Mouse (Mus musculus): Measurements from ENCODE around the gene Itga6.

DNA sequence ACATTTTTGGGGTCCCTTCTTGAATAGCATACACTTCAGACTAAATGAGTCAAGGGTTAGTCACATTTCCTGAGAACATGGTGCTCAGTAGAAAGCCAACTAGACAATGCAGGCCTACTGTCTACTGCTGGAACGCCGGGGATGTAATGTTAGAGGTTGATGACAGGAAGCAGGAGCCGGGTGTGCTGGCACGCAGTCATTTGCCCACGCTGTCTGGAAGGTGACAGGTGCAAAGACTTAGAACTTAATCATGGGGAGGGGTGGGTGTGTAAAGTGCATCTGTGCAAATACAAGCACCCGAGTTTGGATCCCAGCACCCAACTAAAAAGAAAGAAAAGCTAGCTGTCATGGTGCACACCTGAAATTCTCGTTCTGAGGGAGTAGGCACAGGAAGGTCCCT, 159.7 kb downstream of the Itga6 start:
- no peak for TF ChIP-seq CTCF (IDR thresholded peaks at IDR 0.05)
- TF ChIP-seq EP300 (IDR thresholded peaks at IDR 0.05): no peak

Measured in lung, postnatal 0 days (tissue).